Mouse (Mus musculus): ENCODE results near the gene Syt8.

GRCm38 (mm10) chr7:142459299-142459691 lies 24.6 kb downstream of the Syt8 start:
- TF ChIP-seq CTCF (IDR thresholded peaks at IDR 0.05), result no peak
- TF ChIP-seq POLR2A (IDR thresholded peaks at IDR 0.05; ENCODE audit: insufficient read depth, low read depth, low read length), result no peak
